Mouse (Mus musculus) forebrain, postnatal 0 days (tissue): ENCODE measurements around the gene Lamb1. TPM values are rescaled to one million over a fixed set of nuclear protein-coding genes. Genes with fewer than 3 reads are reported as not detected.
A peak's percentile ranks its signal among the peaks of the same experiment; 100 is the strongest.

Experiments used
- ATAC-seq: fragments of 200-750 bp; cut with Nextera tagmentation; 2 replicates; pipeline ENCODE4 v1.8.0; 2017; ENCODE audit warnings: mild to moderate bottlenecking, moderate library complexity
- DNase-seq: peaks from one replicate; pipeline ENCODE4 v3.0.0-alpha.2; 2015
- H3K27ac ChIP-seq: fragments of 300-500 bp; sonication (generic); 2 replicates; pipeline ENCODE4 v1.5.1; 2014; ENCODE audit warnings: low read depth, mild to moderate bottlenecking, antibody characterized with exemption, low read length, moderate library complexity, mixed read lengths
- H3K27me3 ChIP-seq: fragments of 300-500 bp; sonication (generic); 2 replicates; pipeline ENCODE4 v1.6.1; 2014; ENCODE audit warnings: mild to moderate bottlenecking, low read length, mixed read lengths; ENCODE audit not compliant: insufficient read depth
- H3K36me3 ChIP-seq: fragments of 300-500 bp; sonication (generic); 2 replicates; pipeline ENCODE4 v1.6.1; 2014; ENCODE audit warnings: mild to moderate bottlenecking, moderate library complexity; ENCODE audit not compliant: insufficient read depth
- H3K4me1 ChIP-seq: fragments of 300-500 bp; sonication (generic); 2 replicates; pipeline ENCODE4 v1.6.1; 2014; ENCODE audit warnings: antibody characterized with exemption; ENCODE audit not compliant: insufficient read depth
- H3K4me2 ChIP-seq: fragments of 300-500 bp; sonication (generic); 2 replicates; pipeline ENCODE4 v1.6.1; 2014; ENCODE audit warnings: low read depth, mild to moderate bottlenecking, moderate library complexity
- H3K4me3 ChIP-seq: fragments of 300-500 bp; sonication (generic); 2 replicates; pipeline ENCODE4 v1.5.1; 2014; ENCODE audit warnings: low read depth, low read length, mixed read lengths
- H3K9ac ChIP-seq: fragments of 300-500 bp; sonication (generic); 2 replicates; pipeline ENCODE4 v1.6.1; 2014; ENCODE audit warnings: mild to moderate bottlenecking
- H3K9me3 ChIP-seq: fragments of 300-500 bp; sonication (generic); 2 replicates; pipeline ENCODE4 v1.6.1; 2016; ENCODE audit warnings: low read length
- CTCF ChIP-seq: sonication (generic); IDR thresholded peaks from 2 replicates; pipeline ENCODE4 v1.5.1; 2016; ENCODE audit warnings: antibody characterized with exemption, control low read depth, low read depth
- WGBS: fragments of 180-500 bp; shearing (Covaris S2); extraction: QIAGEN DNeasy Blood & Tissue Kit; methylation state at CpG from one replicate; pipeline ENCODE4 v1.1.7; 2014; 5-methylcytosine and 5-hydroxymethylcytosine counted together
- polyA plus RNA-seq: library from polyadenylated mRNA; unstranded; fragments of >200 nt; fragmentation: Nextera tagmentation; extraction: Ambion mirVana; gene quantifications from 2 replicates; pipeline ENCODE4 v1.2.1, GENCODE M21; 2015
- total RNA-seq: library from RNA; depleted of rRNA; stranded (reverse); fragments of >200 nt; gene quantifications from 2 replicates; pipeline ENCODE4 v1.2.3, GENCODE M21; 2014

Gene Lamb1
- total and polyA plus RNA-seq, 2 experiments from 2014 or later: 12.1 to 33.4 TPM

DNA sequence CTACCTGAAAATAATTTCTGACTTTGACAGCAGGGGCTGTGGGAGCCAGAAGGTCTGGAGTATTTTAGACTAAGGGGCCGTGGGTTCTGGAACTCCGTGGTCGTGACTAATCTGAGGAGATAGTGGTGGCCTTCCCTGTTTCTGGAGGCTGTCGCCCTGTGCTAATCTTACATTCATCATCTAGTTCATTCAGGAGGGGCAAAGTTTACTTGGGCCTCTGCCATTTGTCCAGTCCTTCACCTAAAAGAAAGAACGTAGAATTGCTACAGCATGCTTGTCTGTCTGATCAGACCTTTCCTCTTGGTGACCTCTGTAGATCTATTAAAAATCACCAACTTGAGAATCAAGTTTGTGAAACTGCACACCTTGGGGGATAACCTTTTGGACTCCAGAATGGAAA lies 17.2 kb downstream of the Lamb1 start:
- no peak overlapping the region for H3K4me2 ChIP-seq
- 87% methylated on average over 5 of the region's 5 CpGs for WGBS
- H3K4me1 ChIP-seq: no peaks in the 10 kb centered on the region
- H3K4me3 ChIP-seq: no peak overlapping the region
- no peak overlapping the region for H3K27ac ChIP-seq
- TF ChIP-seq CTCF: no peak
- DNase-seq (no peak), ATAC-seq (no peak)
- no peaks in the 10 kb centered on the region for H3K27me3 ChIP-seq
- 0 out of 2 replicates have a peak, but pooled peaks cover 6% of the 10 kb centered on the region for H3K36me3 ChIP-seq
- H3K9me3 ChIP-seq: no peaks in the 10 kb centered on the region
- no peak overlapping the region for H3K9ac ChIP-seq

DNA sequence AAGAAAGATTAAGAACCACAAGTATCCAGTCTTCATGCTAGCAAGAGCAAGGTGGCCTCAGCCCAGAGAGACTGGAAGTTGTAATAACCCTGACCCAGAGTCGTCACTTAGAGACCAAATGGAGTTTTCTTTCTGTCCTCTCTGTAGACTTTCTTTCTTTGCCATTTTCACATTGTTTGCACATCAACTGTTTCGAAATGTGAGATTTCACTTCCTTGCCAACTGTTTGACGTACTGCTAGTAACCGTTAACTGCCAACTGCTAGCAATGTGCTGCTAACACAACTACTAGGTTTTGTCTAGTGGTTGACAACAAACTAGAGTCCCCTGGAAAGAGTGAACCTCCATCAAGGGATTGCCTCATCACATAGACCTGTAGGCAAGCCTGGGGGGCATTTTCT lies 18.1 kb downstream of the Lamb1 start:
- TF ChIP-seq CTCF: no peak
- 73% methylated on average over 4 of the region's 4 CpGs for WGBS
- DNase-seq (no peak), ATAC-seq (no peak)
- H3K9me3 ChIP-seq: no peaks in the 10 kb centered on the region
- no peak overlapping the region for H3K4me3 ChIP-seq
- no peak overlapping the region for H3K4me2 ChIP-seq
- no peaks in the 10 kb centered on the region for H3K27me3 ChIP-seq
- no peak overlapping the region for H3K27ac ChIP-seq
- no peaks in the 10 kb centered on the region for H3K4me1 ChIP-seq
- H3K9ac ChIP-seq: no peak overlapping the region
- 0 out of 2 replicates have a peak, but pooled peaks cover 11% of the 10 kb centered on the region for H3K36me3 ChIP-seq

DNA sequence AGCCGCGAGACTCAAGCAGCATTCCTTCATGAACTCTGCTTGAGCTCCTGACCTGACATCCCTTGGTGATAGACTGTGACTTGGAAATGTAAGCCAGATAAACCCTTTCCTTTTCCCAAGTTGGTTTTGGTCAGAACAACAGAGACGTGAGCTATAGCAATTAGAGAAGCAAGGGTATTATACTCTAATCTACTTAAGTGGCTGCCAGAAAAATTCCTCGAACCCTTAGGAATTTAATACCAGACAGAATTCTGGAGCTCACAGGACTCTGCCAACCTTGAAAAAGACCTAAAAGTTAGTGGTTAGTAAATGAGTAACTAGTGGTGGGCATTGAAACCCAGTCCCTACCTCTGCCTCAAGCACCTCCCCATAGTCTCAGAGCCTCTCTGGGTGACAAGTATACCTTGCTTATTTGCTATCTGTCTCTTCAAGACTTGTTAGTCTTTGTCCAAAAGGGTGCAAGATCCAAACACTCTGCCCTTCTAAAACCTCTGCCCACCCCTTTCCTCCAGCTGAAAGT lies 18.6 kb downstream of the Lamb1 start:
- Histone ChIP-seq H3K4me1 (no peaks in the 10 kb centered on the region), H3K36me3 (0 out of 2 replicates have a peak, but pooled peaks cover 11% of the 10 kb centered on the region), H3K9me3 (no peaks in the 10 kb centered on the region), H3K9ac (no peak overlapping the region), H3K27me3 (no peaks in the 10 kb centered on the region), H3K4me3 (no peak overlapping the region), H3K4me2 (no peak overlapping the region), H3K27ac (no peak overlapping the region)
- DNase-seq (no peak), ATAC-seq (no peak)
- no peak for TF ChIP-seq CTCF
- 69% methylated on average over 4 of the region's 4 CpGs for WGBS

DNA sequence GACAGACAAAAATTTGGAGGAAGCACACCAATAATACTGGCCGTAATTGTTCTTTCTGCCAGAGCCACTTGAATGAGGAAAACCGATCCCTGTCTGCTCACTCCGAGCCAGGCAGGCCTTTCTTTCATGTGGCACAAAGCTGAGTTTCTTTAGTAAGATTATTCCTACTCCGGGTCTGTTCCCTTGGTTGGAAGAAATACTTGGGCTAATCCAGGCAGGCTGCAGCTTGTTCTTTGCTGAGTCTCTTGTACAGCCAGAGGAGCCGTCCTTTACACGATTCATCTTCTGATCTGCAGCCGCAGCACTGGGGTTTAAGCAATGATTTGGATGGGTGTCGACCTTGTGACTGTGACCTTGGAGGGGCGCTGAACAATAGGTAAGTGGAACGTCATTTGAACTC lies 24.0 kb downstream of the Lamb1 start:
- no peak for TF ChIP-seq CTCF
- H3K9ac ChIP-seq: no peak overlapping the region
- 83% methylated on average over 10 of the region's 10 CpGs for WGBS
- H3K4me1 ChIP-seq: no peaks in the 10 kb centered on the region
- no peak for DNase-seq
- H3K27ac ChIP-seq: no peak overlapping the region
- 0 out of 2 replicates have a peak, but pooled peaks cover 5% of the 10 kb centered on the region for H3K36me3 ChIP-seq
- H3K9me3 ChIP-seq: no peaks in the 10 kb centered on the region
- no peak overlapping the region for H3K4me2 ChIP-seq
- no peak for ATAC-seq
- H3K27me3 ChIP-seq: no peaks in the 10 kb centered on the region
- H3K4me3 ChIP-seq: no peak overlapping the region

DNA sequence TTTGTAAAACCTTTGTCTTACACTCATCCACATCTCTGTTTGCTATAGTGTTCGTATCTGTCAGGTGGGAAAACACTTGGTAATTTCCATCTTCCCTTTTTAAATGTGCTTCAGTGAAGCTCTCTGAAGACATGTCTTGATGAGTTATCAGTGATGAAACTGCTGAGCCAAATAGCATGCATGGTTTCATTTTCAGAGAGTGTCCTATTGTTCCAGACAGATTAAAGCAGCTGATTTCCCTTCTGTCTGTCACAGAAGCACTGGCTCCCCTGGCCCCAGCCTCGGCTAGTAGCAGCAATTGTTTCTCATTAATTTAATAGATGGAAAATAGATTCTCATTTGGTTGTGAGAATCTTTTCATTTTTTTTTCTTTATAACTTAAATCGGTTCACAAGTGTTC lies 25.9 kb downstream of the Lamb1 start:
- no peak overlapping the region for H3K4me3 ChIP-seq
- ATAC-seq: peak; percentile 16; the same call in 1 of the 2 replicates
- H3K9ac ChIP-seq: no peak overlapping the region
- no peak for TF ChIP-seq CTCF
- DNase-seq: no peak
- 0 out of 2 replicates have a peak, but pooled peaks cover 5% of the 10 kb centered on the region for H3K36me3 ChIP-seq
- H3K9me3 ChIP-seq: no peaks in the 10 kb centered on the region
- H3K4me1 ChIP-seq: no peaks in the 10 kb centered on the region
- no peaks in the 10 kb centered on the region for H3K27me3 ChIP-seq
- no peak overlapping the region for H3K4me2 ChIP-seq
- 56% methylated on average over 3 of the region's 3 CpGs for WGBS
- H3K27ac ChIP-seq: no peak overlapping the region

DNA sequence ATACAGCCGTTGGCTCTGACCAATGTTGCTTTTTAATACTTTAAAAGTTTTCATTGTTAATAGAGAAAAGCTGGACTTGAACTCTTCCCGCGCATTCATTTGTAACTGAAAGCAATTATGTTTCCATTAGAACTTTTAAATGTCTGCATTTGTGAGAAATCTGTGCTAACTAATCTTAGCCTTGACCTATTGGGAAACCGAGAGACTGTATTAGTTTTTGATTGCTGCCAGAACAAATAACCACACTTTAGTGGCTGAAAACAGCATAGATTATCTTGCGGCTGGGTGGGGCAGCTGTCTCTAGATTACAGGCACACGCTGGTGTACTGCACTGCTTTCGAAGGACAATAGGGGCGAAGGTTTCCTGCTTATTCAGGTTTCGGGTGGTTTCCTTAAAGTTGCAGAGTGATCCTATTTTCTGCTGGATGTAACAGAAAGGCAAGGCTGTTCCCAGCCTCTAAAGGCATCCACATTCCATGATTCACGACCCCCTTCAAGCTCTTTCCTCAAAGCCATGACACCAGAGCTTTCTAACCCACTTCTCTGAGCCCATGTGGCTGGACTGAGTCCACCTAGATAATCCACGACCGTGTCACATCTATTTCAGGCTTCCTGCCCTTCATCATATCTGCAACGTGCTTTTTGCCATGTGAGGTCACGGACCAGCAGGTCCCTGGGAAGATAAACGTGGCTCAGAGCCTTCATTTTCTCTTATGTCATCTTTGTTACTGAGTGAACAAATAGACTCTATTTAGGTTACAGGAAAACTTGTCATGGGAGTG lies 28.5 kb downstream of the Lamb1 start:
- Histone ChIP-seq H3K9me3 (no peaks in the 10 kb centered on the region), H3K36me3 (no peaks in the 10 kb centered on the region), H3K27ac (no peak overlapping the region), H3K4me2 (no peak overlapping the region), H3K4me1 (no peaks in the 10 kb centered on the region), H3K9ac (no peak overlapping the region), H3K27me3 (no peaks in the 10 kb centered on the region), H3K4me3 (no peak overlapping the region)
- no peak for TF ChIP-seq CTCF
- DNase-seq (no peak), ATAC-seq (no peak)
- 78% methylated on average over 15 of the region's 15 CpGs for WGBS

DNA sequence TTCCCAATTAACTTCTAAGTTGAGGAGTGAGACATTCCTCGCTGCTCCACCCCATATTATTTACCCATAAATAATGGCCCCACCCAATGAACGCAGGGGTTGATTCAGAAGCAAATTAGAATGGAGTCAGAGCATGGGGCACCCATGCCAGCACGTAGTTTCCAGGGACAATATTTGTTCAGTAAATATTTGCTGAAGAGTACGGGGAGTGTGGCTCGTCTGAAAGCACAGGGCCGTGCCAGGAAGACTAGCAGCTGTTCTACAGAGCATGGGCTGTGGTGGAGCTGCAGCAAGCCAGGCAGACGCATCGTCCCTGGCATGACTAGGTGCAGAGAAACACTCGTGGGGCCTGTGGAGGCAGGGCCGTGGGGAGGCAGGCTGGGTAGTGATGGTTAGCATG lies 29.5 kb downstream of the Lamb1 start:
- Histone ChIP-seq H3K4me2 (no peak overlapping the region), H3K4me1 (no peaks in the 10 kb centered on the region), H3K36me3 (0 out of 2 replicates have a peak, but pooled peaks cover 2% of the 10 kb centered on the region), H3K27ac (no peak overlapping the region), H3K9me3 (no peaks in the 10 kb centered on the region), H3K9ac (no peak overlapping the region), H3K4me3 (no peak overlapping the region), H3K27me3 (no peaks in the 10 kb centered on the region)
- no peak for DNase-seq
- no peak for TF ChIP-seq CTCF
- 58% methylated on average over 10 of the region's 10 CpGs for WGBS
- no peak for ATAC-seq
